Mouse (Mus musculus): ENCODE results near the gene Cd7. TPM values are rescaled to one million over a fixed set of nuclear protein-coding genes. Genes with fewer than 3 reads are reported as not detected.

Gene Cd7
- 1.00 TPM for polyA plus RNA-seq (2014; fragmentation: Illumina TruSeq; extraction: RNeasy Lipid Tissue Mini Kit (QIAGEN cat#74804))

GRCm38 (mm10) chr11:121039302-121039701 is at the start of gene Cd7:
TSS of gene Cd7 (minus strand) at chr11:121039418.

DNA sequence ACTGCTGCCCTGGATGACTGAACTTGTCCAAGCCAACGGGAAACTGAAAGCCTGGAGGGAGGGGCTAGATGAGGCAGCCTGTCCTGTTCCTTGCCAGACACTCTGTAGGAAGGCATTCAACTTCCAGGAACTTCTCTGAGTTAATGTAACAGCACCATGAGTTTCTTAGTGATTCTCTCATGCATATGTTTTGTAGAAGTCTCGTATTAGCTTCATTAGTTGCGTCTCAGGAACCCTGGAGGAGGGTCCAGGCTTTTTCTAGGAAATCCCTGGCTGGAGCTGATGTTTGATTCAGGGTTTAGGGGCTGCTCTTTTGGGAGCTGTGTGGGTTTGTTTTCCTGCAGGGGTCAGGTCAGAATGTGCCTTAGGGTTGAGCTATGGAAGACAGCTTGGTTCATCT is 41.9 kb upstream of the Cd7 start, which contains the start of gene Sectm1a:
TSS of gene Sectm1a (minus strand) at position 101 of the 400 bp plus-strand sequence.

GRCm38 (mm10) chr11:121063379-121063778 is 24.2 kb upstream of the Cd7 start, which contains the start of gene Sectm1b:
TSS of gene Sectm1b (minus strand) at chr11:121063569.

GRCm38 (mm10) chr11:120990951-120991526 is 48.2 kb downstream of the Cd7 start, which contains the start of gene Csnk1d:
TSS of gene Csnk1d (minus strand) at chr11:120991330.

Other genes with a start within 250 kb of the Cd7 start
- gene Dus1l, start 243.0 kb downstream of the Cd7 start, polyA plus RNA-seq (2014; fragmentation: Illumina TruSeq; extraction: RNeasy Lipid Tissue Mini Kit (QIAGEN cat#74804)) = 3.3 TPM
- gene Fasn, start 214.9 kb downstream of the Cd7 start, polyA plus RNA-seq (2014; fragmentation: Illumina TruSeq; extraction: RNeasy Lipid Tissue Mini Kit (QIAGEN cat#74804)) = 2.1 TPM
- 1.1 TPM for gene Ccdc57, start 106.5 kb downstream of the Cd7 start, polyA plus RNA-seq (2014; fragmentation: Illumina TruSeq; extraction: RNeasy Lipid Tissue Mini Kit (QIAGEN cat#74804))
- 0.17 TPM for gene Slc16a3, start 90.9 kb downstream of the Cd7 start, polyA plus RNA-seq (2014; fragmentation: Illumina TruSeq; extraction: RNeasy Lipid Tissue Mini Kit (QIAGEN cat#74804))
- 69.4 TPM for gene Csnk1d, start 48.1 kb downstream of the Cd7 start, polyA plus RNA-seq (2014; fragmentation: Illumina TruSeq; extraction: RNeasy Lipid Tissue Mini Kit (QIAGEN cat#74804))
- 7.0 TPM for gene Sectm1b, start 24.2 kb upstream of the Cd7 start, polyA plus RNA-seq (2014; fragmentation: Illumina TruSeq; extraction: RNeasy Lipid Tissue Mini Kit (QIAGEN cat#74804))
- gene Sectm1a, start 41.8 kb upstream of the Cd7 start, polyA plus RNA-seq (2014; fragmentation: Illumina TruSeq; extraction: RNeasy Lipid Tissue Mini Kit (QIAGEN cat#74804)) = 0.37 TPM
- gene Tex19.2, start 79.3 kb upstream of the Cd7 start, polyA plus RNA-seq (2014; fragmentation: Illumina TruSeq; extraction: RNeasy Lipid Tissue Mini Kit (QIAGEN cat#74804)) = not detected
- gene Tex19.1, start 106.7 kb upstream of the Cd7 start, polyA plus RNA-seq (2014; fragmentation: Illumina TruSeq; extraction: RNeasy Lipid Tissue Mini Kit (QIAGEN cat#74804)) = 0.68 TPM
- gene Uts2r, start 120.9 kb upstream of the Cd7 start, polyA plus RNA-seq (2014; fragmentation: Illumina TruSeq; extraction: RNeasy Lipid Tissue Mini Kit (QIAGEN cat#74804)) = not detected
- gene Hexdc, start 165.0 kb upstream of the Cd7 start, polyA plus RNA-seq (2014; fragmentation: Illumina TruSeq; extraction: RNeasy Lipid Tissue Mini Kit (QIAGEN cat#74804)) = 16.2 TPM
- gene Ogfod3, start 165.3 kb upstream of the Cd7 start, polyA plus RNA-seq (2014; fragmentation: Illumina TruSeq; extraction: RNeasy Lipid Tissue Mini Kit (QIAGEN cat#74804)) = 2.3 TPM
- 11.0 TPM for gene Cybc1, start 189.9 kb upstream of the Cd7 start, polyA plus RNA-seq (2014; fragmentation: Illumina TruSeq; extraction: RNeasy Lipid Tissue Mini Kit (QIAGEN cat#74804))
- 12.8 TPM for gene Narf, start 197.8 kb upstream of the Cd7 start, polyA plus RNA-seq (2014; fragmentation: Illumina TruSeq; extraction: RNeasy Lipid Tissue Mini Kit (QIAGEN cat#74804))
- 24.7 TPM for gene Foxk2, start 220.6 kb upstream of the Cd7 start, polyA plus RNA-seq (2014; fragmentation: Illumina TruSeq; extraction: RNeasy Lipid Tissue Mini Kit (QIAGEN cat#74804))